Mouse (Mus musculus) ES-E14 (cell line): ENCODE results near the gene Gm3285. TPM values are rescaled to one million over a fixed set of nuclear protein-coding genes. Genes with fewer than 3 reads are reported as not detected.

Experiments
- DNase-seq: peaks from one replicate; pipeline ENCODE4 v3.0.0-alpha.2; 2013; ENCODE audit warnings: low read depth, low spot score
- H3K27ac ChIP-seq: 2 replicates; pipeline ENCODE4 v1.5.1; 2012; ENCODE audit warnings: low read depth, mild to moderate bottlenecking, low read length, moderate library complexity, mixed read lengths; ENCODE audit not compliant: poor library complexity, insufficient read depth, severe bottlenecking
- H3K36me3 ChIP-seq: 2 replicates; pipeline ENCODE4 v1.6.1; 2012; ENCODE audit warnings: mild to moderate bottlenecking, low read length, moderate library complexity, mixed read lengths; ENCODE audit not compliant: control insufficient read depth, poor library complexity, insufficient read depth, severe bottlenecking
- H3K4me1 ChIP-seq, 2 experiments: fragments of 150-350 bp in 1 of 2; sonication (generic) in 1 of 2; 2 replicates each; pipeline ENCODE4 v1.6.1; 2012; ENCODE audit warnings: low read length in 2 of 2, mild to moderate bottlenecking in 1 of 2, mixed read lengths in 1 of 2; ENCODE audit not compliant: control insufficient read depth in 2 of 2, insufficient read depth in 2 of 2, poor library complexity in 1 of 2
- H3K4me3 ChIP-seq, 2 experiments: fragments of 150-350 bp in 1 of 2; sonication (generic) in 1 of 2; 2 replicates each; pipeline ENCODE4 v1.5.1; 2012; ENCODE audit warnings: low read length in 2 of 2, low read depth in 1 of 2, mild to moderate bottlenecking in 1 of 2, mixed read lengths in 1 of 2; ENCODE audit not compliant: insufficient read depth in 1 of 2, poor library complexity in 1 of 2, severe bottlenecking in 1 of 2
- H3K9ac ChIP-seq: 2 replicates; pipeline ENCODE4 v1.6.1; 2012; ENCODE audit warnings: low read depth, mild to moderate bottlenecking, low read length, mixed read lengths; ENCODE audit not compliant: poor library complexity, insufficient read depth, severe bottlenecking
- H3K9me3 ChIP-seq: fragments of 150-350 bp; sonication (generic); 2 replicates; pipeline ENCODE4 v1.6.1; 2012; ENCODE audit warnings: low read depth, mild to moderate bottlenecking, low read length; ENCODE audit not compliant: control insufficient read depth, insufficient read depth
- CHD2 ChIP-seq: IDR thresholded peaks from 2 replicates; pipeline ENCODE4 v1.6.1; 2014; ENCODE audit warnings: mild to moderate bottlenecking, low read depth, low read length, inconsistent platforms
- HCFC1 ChIP-seq: IDR thresholded peaks from 2 replicates; pipeline ENCODE4 v1.6.1; 2012; ENCODE audit warnings: low read length, inconsistent platforms, borderline replicate concordance; ENCODE audit not compliant: insufficient read depth
- MAFK ChIP-seq: IDR thresholded peaks from 2 replicates; pipeline ENCODE4 v1.6.1; 2014; ENCODE audit warnings: mild to moderate bottlenecking, low read depth, low read length, inconsistent platforms; ENCODE audit not compliant: insufficient read depth
- ZC3H11A ChIP-seq: IDR thresholded peaks from 2 replicates; pipeline ENCODE4 v1.6.1; 2012; ENCODE audit warnings: low read depth, mild to moderate bottlenecking, inconsistent platforms, low read length, borderline replicate concordance
- ZNF384 ChIP-seq: IDR thresholded peaks from 2 replicates; pipeline ENCODE4 v1.6.1; 2012; ENCODE audit warnings: low read depth, low read length, inconsistent platforms
- in situ Hi-C, 2 experiments: fragments of 600-800 bp; cut with MboI; formaldehyde crosslinking; loops; one replicate each; pipeline ENCODE4 v1.15.1; 2025; ENCODE audit warnings: low sequenced_read_pairs in 2 of 2, inconsistent platforms in 1 of 2; ENCODE audit not compliant: unreplicated experiment in 2 of 2
- total RNA-seq: library from RNA; depleted of rRNA; stranded (reverse); fragments of 300-350 nt; gene quantifications from 2 replicates; pipeline ENCODE4 v1.2.3, GENCODE M21; 2012

Gene Gm3285
- total RNA-seq, 1 experiment: not detected

DNA sequence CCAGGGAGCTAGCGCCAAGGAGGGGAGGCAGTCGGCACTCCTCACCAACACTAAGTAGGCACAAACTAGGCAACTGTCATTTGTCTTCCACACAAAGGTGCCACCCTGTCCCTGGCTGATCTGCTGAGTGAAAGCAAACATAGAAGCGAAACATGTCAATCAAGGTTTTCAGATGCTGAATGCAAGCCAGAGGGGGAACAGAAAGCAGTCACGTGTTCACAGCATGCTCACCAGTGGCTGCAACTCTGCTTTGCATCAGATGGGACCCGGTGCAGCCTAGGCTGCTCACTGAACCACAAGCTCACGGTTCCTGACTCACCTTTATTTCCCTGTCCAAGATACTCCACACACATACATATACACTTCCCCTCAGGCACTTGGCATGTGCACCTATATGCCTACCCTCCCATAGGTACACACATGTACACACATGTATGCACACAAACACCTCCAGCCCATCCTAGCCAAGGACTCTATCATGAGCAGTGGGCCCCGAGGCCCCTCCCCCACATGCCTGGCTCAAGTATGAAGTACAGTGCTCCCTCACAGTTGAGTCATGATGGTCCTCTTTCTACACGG lies 29.3 kb downstream of the Gm3285 start:
- Histone ChIP-seq H3K27ac (no peak overlapping the region), H3K9ac (no peak overlapping the region), H3K9me3 (no peaks in the 10 kb centered on the region), H3K4me1 (no peaks in the 10 kb centered on the region), H3K4me3 (no peak overlapping the region), H3K36me3 (no peaks in the 10 kb centered on the region)
- in situ Hi-C loops: no loop called here
- no peak for DNase-seq
- TF ChIP-seq MAFK (no peak), HCFC1 (no peak), ZNF384 (no peak), CHD2 (no peak), ZC3H11A (no peak)

GRCm38 (mm10) chr10:77895562-77895961 lies 33.8 kb downstream of the Gm3285 start:
- H3K4me1 ChIP-seq: no peaks in the 10 kb centered on the region
- no peak for DNase-seq
- no peak for TF ChIP-seq HCFC1
- no peak for TF ChIP-seq CHD2
- no peak for TF ChIP-seq ZNF384
- H3K27ac ChIP-seq: no peak overlapping the region
- H3K9ac ChIP-seq: no peak overlapping the region
- H3K36me3 ChIP-seq: peaks cover 4% of the 10 kb centered on the region; the same call in 1 of the 2 replicates
- no peak overlapping the region for H3K4me3 ChIP-seq
- no peaks in the 10 kb centered on the region for H3K9me3 ChIP-seq
- in situ Hi-C loops: no loop called here

DNA sequence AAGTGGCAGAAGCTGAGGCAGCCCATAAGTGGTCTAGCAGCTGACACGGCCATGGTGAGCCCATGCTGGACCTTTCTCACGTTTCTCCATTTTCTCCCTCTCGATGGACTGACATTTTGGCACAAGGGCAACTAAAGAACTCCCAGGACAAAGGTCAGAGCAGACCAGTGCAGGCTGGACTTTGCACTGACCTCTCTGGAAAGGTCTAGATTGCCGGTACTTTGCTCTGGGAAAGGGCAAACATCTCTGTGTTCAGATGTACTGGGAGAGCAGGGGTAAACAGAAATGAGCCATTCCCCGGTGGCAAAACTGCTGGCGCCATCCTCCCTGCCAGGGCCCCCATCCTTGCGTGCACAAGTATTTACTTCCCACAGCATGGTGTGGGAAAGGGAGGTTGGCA lies 38.4 kb downstream of the Gm3285 start:
- H3K4me1 ChIP-seq: peaks cover 0 to 3% of the 10 kb centered on the region in 2 experiments; a peak in 2 of 4 replicates
- H3K27ac ChIP-seq: no peak overlapping the region
- H3K9ac ChIP-seq: no peak overlapping the region
- no peak overlapping the region for H3K4me3 ChIP-seq
- TF ChIP-seq HCFC1 (no peak), MAFK (no peak), ZC3H11A (no peak), CHD2 (no peak), ZNF384 (no peak)
- H3K36me3 ChIP-seq: peaks cover 9% of the 10 kb centered on the region; the same call in 1 of the 2 replicates
- DNase-seq: no peak
- in situ Hi-C loops: no loop called here
- H3K9me3 ChIP-seq: no peaks in the 10 kb centered on the region

DNA sequence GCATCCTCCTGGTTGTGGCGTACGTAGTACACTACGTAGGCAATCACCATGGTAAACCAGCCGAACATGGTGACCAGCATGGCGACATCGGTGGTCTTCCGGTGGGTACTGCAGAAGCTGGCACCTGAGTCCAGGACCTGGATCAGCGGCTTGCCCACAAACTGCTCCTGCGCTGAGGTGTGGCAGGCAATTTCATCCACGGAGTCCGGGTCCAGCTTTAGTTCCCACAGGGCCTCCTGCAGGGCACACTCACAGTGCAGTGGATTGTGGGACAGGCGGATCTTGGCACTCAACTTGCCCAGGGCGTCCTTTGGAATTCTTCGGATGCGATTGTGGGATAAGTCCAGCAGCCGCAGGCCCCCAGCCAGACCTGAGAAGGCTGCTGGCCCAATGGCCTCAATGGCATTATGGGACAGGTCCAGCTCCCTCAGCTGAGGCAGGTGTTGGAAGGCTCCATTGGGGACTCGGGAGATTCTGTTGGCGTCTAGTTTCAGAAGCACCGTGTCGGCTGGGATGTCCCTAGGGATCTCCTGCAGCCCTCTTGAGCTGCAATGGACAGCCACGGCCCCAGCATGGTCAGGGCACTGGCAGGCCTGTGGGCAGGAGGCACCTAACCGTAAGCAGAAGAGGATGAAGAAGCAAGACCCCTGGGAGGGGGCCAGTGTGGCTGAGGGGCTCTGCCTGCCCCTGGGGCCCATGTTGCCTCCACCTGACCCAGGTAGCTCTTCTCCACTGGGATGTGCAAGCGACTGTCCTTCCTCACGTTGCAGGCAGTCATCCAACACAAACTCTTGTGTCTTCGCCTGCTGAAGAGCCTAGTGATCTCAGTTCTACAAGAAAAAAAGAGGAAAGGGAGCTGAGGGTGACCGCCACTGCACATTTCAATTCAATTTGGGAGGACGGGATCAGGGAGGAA lies 39.4 kb downstream of the Gm3285 start:
- H3K9ac ChIP-seq: peak overlapping the region; percentile 16; the same call in 1 of the 2 replicates
- peaks cover 9% of the 10 kb centered on the region; the same call in 1 of the 2 replicates for H3K36me3 ChIP-seq
- in situ Hi-C loops: no loop called here
- H3K27ac ChIP-seq: no peak overlapping the region
- DNase-seq: no peak
- TF ChIP-seq MAFK (no peak), CHD2 (no peak), ZNF384 (no peak), ZC3H11A (no peak), HCFC1 (no peak)
- H3K4me3 ChIP-seq: peak overlapping the region; percentile 85 to 95; a peak in 3 of 4 replicates
- H3K9me3 ChIP-seq: no peaks in the 10 kb centered on the region
- H3K4me1 ChIP-seq: peaks cover 0 to 3% of the 10 kb centered on the region in 2 experiments; a peak in 2 of 4 replicates

DNA sequence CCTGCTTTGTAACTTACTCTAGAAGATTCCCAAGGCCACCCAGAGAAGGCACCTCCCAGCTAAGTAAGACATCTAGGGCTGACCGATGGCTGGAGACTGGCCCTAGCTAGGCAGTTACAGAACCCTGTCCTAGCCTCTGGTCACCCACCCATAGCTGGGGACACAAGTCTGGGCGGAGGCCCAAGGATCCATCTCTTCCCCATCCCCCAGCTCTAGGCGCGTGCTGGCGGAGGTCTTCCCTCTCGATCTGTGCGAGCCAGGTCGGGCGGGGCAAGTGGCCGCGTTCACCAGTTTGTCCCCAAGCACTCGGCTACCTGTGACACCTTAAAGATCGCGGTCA lies 40.1 kb downstream of the Gm3285 start:
- no peaks in the 10 kb centered on the region for H3K9me3 ChIP-seq
- H3K9ac ChIP-seq: peak overlapping the region; percentile 91
- TF ChIP-seq ZNF384 (no peak), HCFC1 (no peak), CHD2 (no peak), ZC3H11A (no peak), MAFK (no peak)
- H3K4me3 ChIP-seq: peak overlapping the region; percentile 85 to 95
- H3K27ac ChIP-seq: no peak overlapping the region
- peaks cover 9% of the 10 kb centered on the region; the same call in 1 of the 2 replicates for H3K36me3 ChIP-seq
- in situ Hi-C loops: no loop called here
- peaks cover 0 to 3% of the 10 kb centered on the region in 2 experiments; a peak in 2 of 4 replicates for H3K4me1 ChIP-seq
- DNase-seq: no peak
